In the genomic region with DNA sequence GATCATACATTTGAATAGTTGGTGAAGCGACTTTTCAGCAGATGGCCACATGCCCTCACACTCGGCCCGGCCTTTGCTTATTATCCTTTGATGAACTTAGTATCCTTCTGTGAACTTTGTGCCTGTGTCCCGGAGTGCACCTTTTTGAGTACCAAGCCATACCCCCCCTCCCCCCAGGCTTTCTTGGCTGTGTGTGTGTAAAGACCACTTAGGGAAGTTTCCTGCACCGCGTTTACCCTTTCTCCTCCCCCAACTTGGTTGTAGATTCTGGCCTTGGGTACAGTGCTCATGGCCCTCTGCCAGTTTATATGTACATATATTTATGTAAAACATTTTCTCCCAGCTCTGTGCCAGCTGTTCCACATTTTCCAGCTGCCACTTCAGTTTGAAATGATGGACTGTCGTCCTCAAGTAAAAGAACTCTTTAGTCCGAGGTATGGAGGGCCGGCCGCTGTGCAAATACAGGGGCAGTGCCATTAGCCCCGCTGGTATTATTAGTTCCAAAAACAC, we compare ENCODE assay signal across 7 mouse cellular contexts. TPM values are rescaled to one million over a fixed set of nuclear protein-coding genes. Genes with fewer than 3 reads are reported as not detected.
DNase-seq lines count a peak whose midpoint lies in the region; ATAC-seq and TF ChIP-seq lines count a peak whose summit lies in the region.

No protein-coding gene starts in this region.

- DNase-seq in NIH3T3 (ENCODE audit: low read depth), result peak; percentile 69
- no peak for DNase-seq in frontal cortex, postnatal 36 days (ENCODE audit: low spot score in 2 of 2)
- DNase-seq in right cerebral cortex, postnatal 36 days (ENCODE audit: low spot score in 2 of 2), result no peak

- no peak for ATAC-seq in heart, embryonic 16.5 days (replicated peaks; ENCODE audit: extremely low read depth, insufficient read depth, low FRiP score)
- no peak for ATAC-seq in liver, embryonic 15.5 days (ENCODE audit: insufficient read depth)

- peak overlapping the region; percentile 90 for H3K4me2 ChIP-seq in heart, embryonic 16.5 days (ENCODE audit: low read depth, low read length)
- H3K4me2 ChIP-seq in liver, embryonic 15.5 days, result peak overlapping the region; percentile 58

- TF ChIP-seq CTCF in E14TG2a.4 (conservative IDR thresholded peaks at IDR 0.05; ENCODE audit: low read length), result no peak
- TF ChIP-seq CTCF in small intestine, adult 2 months (IDR thresholded peaks at IDR 0.05; ENCODE audit: extremely low read depth, insufficient read length, insufficient replicate concordance, low read depth, low read length), result no peak

- H3K27me3 ChIP-seq in E14TG2a.4 (ENCODE audit: insufficient read depth, low read length), result peaks cover 34% of the 10 kb centered on the region
- peaks cover 35% of the 10 kb centered on the region for H3K27me3 ChIP-seq in heart, embryonic 16.5 days (ENCODE audit: control insufficient read depth, insufficient read depth, low read length)
- H3K27me3 ChIP-seq in liver, embryonic 15.5 days, result peaks cover 72% of the 10 kb centered on the region
- H3K27me3 ChIP-seq in small intestine, adult 2 months (ENCODE audit: control insufficient read depth, insufficient read depth, low read length), result peaks cover 2% of the 10 kb centered on the region; the same call in 1 of the 2 replicates

- TF ChIP-seq POLR2A in small intestine, adult 2 months (IDR thresholded peaks at IDR 0.05; ENCODE audit: low read depth, low read length), result no peak

- peak overlapping the region; percentile 89 for H3K27ac ChIP-seq in heart, embryonic 16.5 days (ENCODE audit: low read length)
- H3K27ac ChIP-seq in liver, embryonic 15.5 days (replicated peaks), result no peak overlapping the region
- H3K27ac ChIP-seq in small intestine, adult 2 months (ENCODE audit: insufficient read depth, low read depth, low read length), result no peak overlapping the region

- peaks cover 17% of the 10 kb centered on the region for H3K4me1 ChIP-seq in E14TG2a.4 (replicated peaks; ENCODE audit: low read depth, low read length)
- 0 out of 2 replicates have a peak, but pooled peaks cover 2% of the 10 kb centered on the region for H3K4me1 ChIP-seq in heart, embryonic 16.5 days (ENCODE audit: control insufficient read depth, insufficient read depth, low read length)
- H3K4me1 ChIP-seq in liver, embryonic 15.5 days (replicated peaks), result no peaks in the 10 kb centered on the region
- H3K4me1 ChIP-seq in small intestine, adult 2 months (ENCODE audit: control insufficient read depth, insufficient read depth, insufficient read length, low read length), result no peaks in the 10 kb centered on the region

- peak overlapping the region; percentile 84 for H3K9ac ChIP-seq in heart, embryonic 16.5 days (ENCODE audit: low read length)
- no peak overlapping the region for H3K9ac ChIP-seq in liver, embryonic 15.5 days

- WGBS in heart, embryonic 16.5 days, result 16% methylated on average over 11 of the region's 11 CpGs
- 6% methylated on average over 11 of the region's 11 CpGs for WGBS in liver, embryonic 15.5 days (ENCODE audit: insufficient replicate concordance)
- 25% methylated on average over 11 of the region's 11 CpGs for WGBS in small intestine, adult 2 months

- H3K9me3 ChIP-seq in E14TG2a.4 (ENCODE audit: low read length), result no peaks in the 10 kb centered on the region
- H3K9me3 ChIP-seq in heart, embryonic 16.5 days (replicated peaks; ENCODE audit: control insufficient read depth, low read length), result no peaks in the 10 kb centered on the region
- H3K9me3 ChIP-seq in liver, embryonic 15.5 days (replicated peaks), result no peaks in the 10 kb centered on the region

- peak overlapping the region; percentile 91 for H3K4me3 ChIP-seq in E14TG2a.4 (replicated peaks; ENCODE audit: low read length)
- peak overlapping the region; percentile 75 for H3K4me3 ChIP-seq in heart, embryonic 16.5 days (ENCODE audit: low read length)
- H3K4me3 ChIP-seq in liver, embryonic 15.5 days (replicated peaks), result peak overlapping the region; percentile 46
- peak overlapping the region; percentile 65 for H3K4me3 ChIP-seq in small intestine, adult 2 months (ENCODE audit: low read depth, low read length)

- H3K36me3 ChIP-seq in E14TG2a.4 (ENCODE audit: insufficient read depth, low read length), result no peaks in the 10 kb centered on the region
- no peaks in the 10 kb centered on the region for H3K36me3 ChIP-seq in heart, embryonic 16.5 days (ENCODE audit: control insufficient read depth, insufficient read depth)
- no peaks in the 10 kb centered on the region for H3K36me3 ChIP-seq in liver, embryonic 15.5 days (replicated peaks)
- H3K36me3 ChIP-seq in small intestine, adult 2 months (ENCODE audit: control insufficient read depth, insufficient read depth, low read length), result no peaks in the 10 kb centered on the region

RNA-seq across cellular contexts. Expression of gene Gli3, which starts 1.8 kb away (rescaled TPM):
- 4.3 and 5.7 TPM in 2 replicates for polyA plus RNA-seq in heart, embryonic 16.5 days (2015; fragmentation: Nextera tagmentation; extraction: Ambion mirVana)
- 0.29 and 0.37 TPM in 2 replicates for polyA plus RNA-seq in liver, embryonic 15.5 days (2015; fragmentation: Nextera tagmentation; extraction: Ambion mirVana)
- polyA plus RNA-seq in small intestine, adult 2 months (2012; rRNA removed), result 0.96 and 1.1 TPM in 2 replicates
